Mouse (Mus musculus) midbrain, embryonic 12.5 days (tissue): ENCODE results near the gene Meox1. TPM values are rescaled to one million over a fixed set of nuclear protein-coding genes. Genes with fewer than 3 reads are reported as not detected.

Source experiments
- ATAC-seq: fragments of 200-750 bp; cut with Nextera tagmentation; 2 replicates; pipeline ENCODE4 v1.8.0; 2017; ENCODE audit warnings: low read depth, moderate TSS enrichment, moderate library complexity; ENCODE audit not compliant: low FRiP score
- H3K27ac ChIP-seq: fragments of 300-500 bp; sonication (generic); replicated peaks from 2 replicates; pipeline ENCODE4 v1.5.1; 2016; ENCODE audit warnings: mild to moderate bottlenecking
- H3K27me3 ChIP-seq: fragments of 300-500 bp; sonication (generic); 2 replicates; pipeline ENCODE4 v1.6.1; 2016; ENCODE audit warnings: mild to moderate bottlenecking
- H3K36me3 ChIP-seq: fragments of 300-500 bp; sonication (generic); 2 replicates; pipeline ENCODE4 v1.6.1; 2016
- H3K4me1 ChIP-seq: fragments of 300-500 bp; sonication (generic); 2 replicates; pipeline ENCODE4 v1.6.1; 2016
- H3K4me2 ChIP-seq: fragments of 300-500 bp; sonication (generic); replicated peaks from 2 replicates; pipeline ENCODE4 v1.6.1; 2016; ENCODE audit warnings: mild to moderate bottlenecking, moderate library complexity
- H3K4me3 ChIP-seq: fragments of 300-500 bp; sonication (generic); 2 replicates; pipeline ENCODE4 v1.5.1; 2016; ENCODE audit warnings: mild to moderate bottlenecking
- H3K9ac ChIP-seq: fragments of 300-500 bp; sonication (generic); replicated peaks from 2 replicates; pipeline ENCODE4 v1.6.1; 2016; ENCODE audit warnings: mild to moderate bottlenecking, moderate library complexity
- H3K9me3 ChIP-seq: fragments of 300-500 bp; sonication (generic); 2 replicates; pipeline ENCODE4 v1.6.1; 2016; ENCODE audit warnings: mild to moderate bottlenecking
- WGBS: fragments of 180-500 bp; shearing (Covaris S2); methylation state at CpG from one replicate; pipeline ENCODE4 v1.1.7; 2016; 5-methylcytosine and 5-hydroxymethylcytosine counted together
- polyA plus RNA-seq: library from polyadenylated mRNA; unstranded; fragments of >200 nt; fragmentation: Nextera tagmentation; extraction: Ambion mirVana; gene quantifications from 2 replicates; pipeline ENCODE4 v1.2.1, GENCODE M21; 2016

Meox1 gene
- polyA plus RNA-seq, 1 experiment from 2014 or later = 0.23 TPM

DNA sequence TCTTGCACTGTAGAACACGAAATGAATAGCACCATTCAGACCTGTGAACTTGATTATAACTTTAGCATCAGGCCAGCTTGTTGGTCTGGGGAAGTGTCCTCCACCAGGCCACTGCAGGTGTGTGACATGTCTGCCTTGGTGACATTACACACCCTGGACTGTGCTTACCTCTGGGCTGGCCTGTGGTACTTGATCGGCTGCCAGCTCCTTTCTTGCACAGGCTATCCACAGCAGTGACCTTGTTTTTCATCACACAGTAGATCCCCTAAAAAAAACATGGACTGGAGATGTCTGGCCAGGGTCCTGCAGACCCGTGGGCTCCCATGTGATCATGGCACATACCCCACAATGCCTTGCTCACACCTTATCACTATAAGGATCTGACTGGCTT is 51.4 kb downstream of the Meox1 start:
- H3K27ac ChIP-seq = no peak overlapping the region
- H3K4me3 ChIP-seq = no peak overlapping the region
- H3K9ac ChIP-seq = no peak overlapping the region
- H3K36me3 ChIP-seq = no peaks in the 10 kb centered on the region
- no peaks in the 10 kb centered on the region for H3K9me3 ChIP-seq
- WGBS = 82% methylated on average over 3 of the region's 3 CpGs
- no peaks in the 10 kb centered on the region for H3K4me1 ChIP-seq
- H3K4me2 ChIP-seq = no peak overlapping the region
- ATAC-seq = no peak
- H3K27me3 ChIP-seq = no peaks in the 10 kb centered on the region

DNA sequence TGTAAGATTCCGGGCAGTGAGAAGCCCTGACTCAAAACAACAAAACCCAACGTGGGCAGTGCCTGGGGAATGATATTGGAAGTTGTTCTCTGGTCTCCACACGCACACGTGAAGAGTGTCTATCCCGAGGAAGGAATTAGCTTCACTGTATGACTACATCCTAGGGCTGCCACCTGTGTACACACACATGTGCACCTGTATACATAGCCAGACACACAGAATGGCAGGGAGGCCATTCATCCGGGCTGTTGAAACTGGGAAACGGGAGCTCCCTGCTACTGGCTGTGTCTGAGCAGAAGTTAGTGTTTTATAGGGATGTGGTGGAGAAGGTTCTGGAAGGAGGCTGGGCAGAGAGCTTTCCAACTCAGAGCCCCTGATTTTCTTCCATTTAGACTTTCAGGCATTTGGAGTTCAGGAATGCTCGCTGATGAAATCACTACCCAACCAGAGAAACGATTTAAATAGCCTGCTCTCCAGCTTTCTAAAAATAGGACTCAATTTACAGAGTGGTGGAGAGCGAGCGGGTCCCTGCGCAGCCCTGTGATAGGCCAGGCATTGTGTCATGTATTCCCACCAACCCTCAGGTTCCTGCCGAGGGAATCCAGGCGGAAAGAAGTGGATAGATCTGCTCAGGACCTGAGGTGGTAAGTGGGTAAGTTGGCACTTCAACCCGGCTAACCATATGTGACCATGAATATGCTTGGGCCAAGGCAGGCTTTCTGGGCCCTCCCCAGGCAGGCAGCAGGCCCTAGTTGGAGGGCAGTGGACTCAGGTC is 52.0 kb downstream of the Meox1 start:
- no peak overlapping the region for H3K9ac ChIP-seq
- H3K27ac ChIP-seq = no peak overlapping the region
- ATAC-seq = no peak
- no peaks in the 10 kb centered on the region for H3K27me3 ChIP-seq
- H3K36me3 ChIP-seq = no peaks in the 10 kb centered on the region
- no peak overlapping the region for H3K4me2 ChIP-seq
- no peaks in the 10 kb centered on the region for H3K4me1 ChIP-seq
- H3K4me3 ChIP-seq = no peak overlapping the region
- no peaks in the 10 kb centered on the region for H3K9me3 ChIP-seq
- 87% methylated on average over 15 of the region's 15 CpGs for WGBS

DNA sequence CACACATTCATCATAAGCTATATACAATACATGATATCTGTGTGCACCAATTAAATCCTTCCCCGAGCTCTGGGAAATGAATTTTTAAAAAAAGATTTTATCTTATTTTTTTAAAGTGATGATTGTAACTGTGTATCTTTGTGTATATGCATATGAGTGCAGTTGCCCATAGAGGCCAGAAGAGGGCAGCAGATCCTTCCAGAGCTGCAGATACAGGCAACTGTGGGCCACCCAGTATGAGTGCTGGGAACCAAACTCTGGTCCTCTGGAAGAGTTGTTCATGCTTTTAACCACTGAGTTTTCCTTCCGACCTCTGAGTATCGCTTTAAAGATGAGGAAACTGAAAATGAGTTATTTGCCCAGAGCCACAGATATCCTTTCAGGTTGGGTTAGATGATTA is 53.8 kb downstream of the Meox1 start:
- WGBS = 96% methylated on average over 3 of the region's 3 CpGs

DNA sequence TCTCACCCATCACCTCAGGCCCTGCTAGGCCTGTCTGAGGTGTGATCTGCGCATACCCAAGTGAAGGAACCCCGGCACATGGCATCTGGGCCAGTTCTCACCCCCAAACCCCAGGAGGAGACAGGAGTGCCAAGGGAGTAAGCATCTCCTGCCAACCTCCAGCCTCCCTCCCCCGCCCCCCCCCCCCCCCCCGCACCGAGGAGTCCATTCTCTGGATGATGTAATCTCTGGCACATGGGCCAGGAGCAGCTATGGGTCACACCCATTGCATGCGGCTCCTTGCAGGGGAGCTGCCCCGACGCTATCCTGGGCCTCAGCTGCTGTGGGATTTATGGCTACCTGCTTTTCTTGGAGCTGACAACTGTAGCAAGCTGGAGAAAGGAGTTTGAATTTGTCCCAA is 54.7 kb downstream of the Meox1 start:
- Histone ChIP-seq H3K9ac (no peak overlapping the region), H3K4me1 (no peaks in the 10 kb centered on the region; the same call in 1 of the 2 replicates), H3K27ac (no peak overlapping the region), H3K4me3 (no peak overlapping the region), H3K27me3 (no peaks in the 10 kb centered on the region), H3K4me2 (no peak overlapping the region), H3K36me3 (no peaks in the 10 kb centered on the region), H3K9me3 (no peaks in the 10 kb centered on the region)
- WGBS = 82% methylated on average over 5 of the region's 8 CpGs
- no peak for ATAC-seq

More for the DNA sequence above, 53.8 kb downstream of the Meox1 start:
- no peaks in the 10 kb centered on the region for H3K27me3 ChIP-seq
- no peak overlapping the region for H3K4me3 ChIP-seq
- H3K27ac ChIP-seq = no peak overlapping the region
- H3K4me2 ChIP-seq = no peak overlapping the region
- no peak for ATAC-seq
- H3K36me3 ChIP-seq = no peaks in the 10 kb centered on the region
- H3K9ac ChIP-seq = no peak overlapping the region
- no peaks in the 10 kb centered on the region for H3K4me1 ChIP-seq
- H3K9me3 ChIP-seq = no peaks in the 10 kb centered on the region

DNA sequence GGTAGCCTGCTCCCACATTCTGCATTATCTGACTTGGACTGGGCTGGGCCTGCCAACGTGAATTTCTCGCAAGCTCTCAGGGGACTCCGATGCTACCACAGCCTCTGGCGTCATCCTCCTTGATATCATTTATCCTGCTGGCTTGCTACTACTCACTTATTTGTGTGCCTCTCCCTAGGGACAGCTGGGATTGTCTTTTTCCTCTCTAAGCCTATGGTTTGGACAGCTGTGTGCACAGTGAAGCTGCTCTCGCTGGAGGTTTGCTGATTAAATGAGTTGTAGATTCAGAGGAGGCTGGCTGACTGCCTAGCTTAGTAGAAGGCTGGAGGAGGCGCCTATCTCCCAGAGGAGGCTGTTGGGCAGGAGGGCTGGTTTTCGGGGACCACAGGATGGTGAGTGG is 62.2 kb downstream of the Meox1 start:
- H3K9ac ChIP-seq = no peak overlapping the region
- no peaks in the 10 kb centered on the region for H3K9me3 ChIP-seq
- no peak overlapping the region for H3K4me2 ChIP-seq
- H3K27ac ChIP-seq = peak overlapping the region; percentile 43
- H3K4me1 ChIP-seq = peaks cover 19% of the 10 kb centered on the region
- 56% methylated on average over 7 of the region's 7 CpGs for WGBS
- no peak overlapping the region for H3K4me3 ChIP-seq
- no peaks in the 10 kb centered on the region for H3K27me3 ChIP-seq
- H3K36me3 ChIP-seq = no peaks in the 10 kb centered on the region
- no peak for ATAC-seq

DNA sequence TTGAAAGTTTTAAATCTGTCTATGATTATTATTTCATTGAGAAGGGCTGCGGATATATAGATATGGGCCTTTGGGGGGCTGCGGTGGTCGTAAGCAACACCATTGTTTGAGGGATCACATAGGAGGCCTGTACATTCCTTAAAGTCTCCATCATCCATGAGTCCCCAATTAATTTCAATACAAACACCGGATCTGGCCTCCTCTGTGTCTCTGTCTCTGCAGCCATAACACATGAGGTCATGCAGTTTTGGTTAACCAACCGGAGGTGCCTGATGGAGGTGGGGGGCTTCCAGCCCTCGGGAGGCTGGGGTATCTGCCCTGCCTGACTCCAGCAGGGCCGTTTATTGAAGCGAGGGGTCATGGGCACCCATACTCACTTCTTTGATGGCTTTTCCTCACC is 63.6 kb downstream of the Meox1 start:
- Histone ChIP-seq H3K27ac (no peak overlapping the region), H3K9ac (no peak overlapping the region), H3K9me3 (no peaks in the 10 kb centered on the region), H3K36me3 (no peaks in the 10 kb centered on the region), H3K4me1 (peaks cover 19% of the 10 kb centered on the region), H3K27me3 (no peaks in the 10 kb centered on the region), H3K4me3 (no peak overlapping the region), H3K4me2 (no peak overlapping the region)
- WGBS = 66% methylated on average over 8 of the region's 8 CpGs
- ATAC-seq = no peak

DNA sequence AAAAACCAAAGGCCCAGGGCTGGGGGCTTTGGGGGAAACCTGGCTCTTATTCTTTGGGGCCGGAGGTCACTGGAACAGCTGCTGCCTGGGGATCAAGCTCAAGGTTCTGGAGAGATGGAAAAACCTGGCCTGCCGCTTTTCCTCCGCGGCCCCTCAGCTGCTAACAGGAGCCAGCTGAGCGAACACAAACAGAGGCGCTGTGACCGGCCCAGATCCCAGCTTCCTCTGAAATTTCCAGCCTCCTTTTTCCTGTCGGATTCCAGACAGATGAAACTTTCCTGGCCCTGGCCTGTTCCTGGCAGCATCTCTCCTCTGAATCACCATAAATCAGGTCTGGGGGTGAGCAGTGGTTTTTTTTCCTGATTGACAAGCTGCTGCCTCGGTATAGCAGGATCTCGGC is 64.1 kb downstream of the Meox1 start:
- Histone ChIP-seq H3K4me2 (0 out of 2 replicates have a peak overlapping the region, but pooled peaks have one; percentile 0), H3K27ac (peak overlapping the region; percentile 60), H3K36me3 (no peaks in the 10 kb centered on the region), H3K4me3 (no peak overlapping the region), H3K9me3 (no peaks in the 10 kb centered on the region), H3K9ac (no peak overlapping the region), H3K27me3 (no peaks in the 10 kb centered on the region), H3K4me1 (peaks cover 19% of the 10 kb centered on the region)
- ATAC-seq = no peak
- 16% methylated on average over 10 of the region's 10 CpGs for WGBS

DNA sequence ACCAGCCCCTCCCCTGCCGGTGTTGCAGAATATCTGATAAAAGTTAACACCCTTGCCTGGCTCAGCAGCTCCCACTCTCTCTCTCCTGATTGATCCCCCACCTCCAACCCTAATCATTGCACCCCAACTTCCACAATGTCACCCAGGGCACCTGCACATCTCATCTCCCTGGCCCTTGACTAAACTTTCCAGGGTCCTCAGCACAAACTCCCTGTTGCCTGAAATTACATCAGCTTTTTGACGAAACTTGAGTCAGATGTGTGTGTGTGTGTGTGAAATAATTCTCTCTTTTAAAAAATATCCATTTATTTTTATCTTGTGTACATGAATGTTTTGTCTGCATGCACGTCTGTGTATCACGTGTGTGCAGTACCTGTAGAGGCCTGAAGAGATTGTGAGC is 65.5 kb downstream of the Meox1 start:
- Histone ChIP-seq H3K36me3 (no peaks in the 10 kb centered on the region), H3K4me2 (no peak overlapping the region), H3K27me3 (no peaks in the 10 kb centered on the region), H3K9me3 (no peaks in the 10 kb centered on the region), H3K9ac (no peak overlapping the region), H3K4me1 (peaks cover 19% of the 10 kb centered on the region), H3K4me3 (no peak overlapping the region), H3K27ac (no peak overlapping the region)
- 91% methylated on average over 4 of the region's 4 CpGs for WGBS
- ATAC-seq = no peak

Other genes with a start within 250 kb of the Meox1 start
- 6.5 and 8.4 TPM in 2 replicates for gene Arl4d, start 228.8 kb downstream of the Meox1 start, polyA plus RNA-seq
- 46.9 and 48.0 TPM in 2 replicates for gene Dhx8, start 161.5 kb downstream of the Meox1 start, polyA plus RNA-seq
- gene Etv4, start 109.0 kb downstream of the Meox1 start, polyA plus RNA-seq = 4.1 and 4.3 TPM in 2 replicates
- gene Sost, start 72.6 kb upstream of the Meox1 start, polyA plus RNA-seq = 0.17 and 0.25 TPM in 2 replicates
- gene Cfap97d1, start 89.9 kb upstream of the Meox1 start, polyA plus RNA-seq = not detected in 2 replicates
- 9.3 and 9.6 TPM in 2 replicates for gene Dusp3, start 92.6 kb upstream of the Meox1 start, polyA plus RNA-seq
- 32.1 and 33.2 TPM in 2 replicates for gene Mpp3, start 134.1 kb upstream of the Meox1 start, polyA plus RNA-seq
- 0.19 and 0.34 TPM in 2 replicates for gene Cd300lg, start 147.1 kb upstream of the Meox1 start, polyA plus RNA-seq
- 21.7 and 23.3 TPM in 2 replicates for gene Mpp2, start 194.1 kb upstream of the Meox1 start, polyA plus RNA-seq
- gene Ppy, start 206.9 kb upstream of the Meox1 start, polyA plus RNA-seq = not detected in 2 replicates
- not detected in 2 replicates for gene Pyy, start 213.5 kb upstream of the Meox1 start, polyA plus RNA-seq